Mouse (Mus musculus): ENCODE measurements around the gene Jup.

The Jup gene

GRCm38 (mm10) chr11:100397600-100398389 is at the start of gene Jup:
Gene Jup (minus strand): TSS chr11:100397763.
- DNase-seq = peak; percentile 100

- DNase-seq = peak; percentile 57 to 69
Measured at GRCm38 (mm10) chr11:100442625-100443024, 45.1 kb upstream of the Jup start.

GRCm38 (mm10) chr11:100441797-100442196 is 44.2 kb upstream of the Jup start, which contains the start of the genes Nt5c3b and Klhl10:
Gene Nt5c3b (minus strand): TSS chr11:100441808.
Gene Klhl10 (plus strand): TSS chr11:100441917.
- DNase-seq = no peak

- DNase-seq = peak; percentile 83 to 90
Measured at GRCm38 (mm10) chr11:100440691-100441522, 43.3 kb upstream of the Jup start.

GRCm38 (mm10) chr11:100437901-100438300 is 40.3 kb upstream of the Jup start:
- no peak for DNase-seq

GRCm38 (mm10) chr11:100435678-100436246 is 38.2 kb upstream of the Jup start:
- DNase-seq = no peak

GRCm38 (mm10) chr11:100432002-100432401 is 34.4 kb upstream of the Jup start:
- no peak for DNase-seq

GRCm38 (mm10) chr11:100430052-100430451 is 32.5 kb upstream of the Jup start:
- no peak for DNase-seq

- peak; percentile 22 to 56 for DNase-seq
Measured at GRCm38 (mm10) chr11:100428612-100429199, 31.1 kb upstream of the Jup start.

GRCm38 (mm10) chr11:100426820-100427219 is 29.3 kb upstream of the Jup start:
- DNase-seq = no peak

- peak; percentile 84 to 88 for DNase-seq
Measured at GRCm38 (mm10) chr11:100425851-100426250, 28.3 kb upstream of the Jup start.

- DNase-seq = no peak
Measured at GRCm38 (mm10) chr11:100423836-100424235, 26.3 kb upstream of the Jup start.

GRCm38 (mm10) chr11:100421537-100421936 is 24.0 kb upstream of the Jup start:
- no peak for DNase-seq

GRCm38 (mm10) chr11:100414914-100415822 is 17.6 kb upstream of the Jup start, which contains the start of gene Fkbp10:
Gene Fkbp10 (plus strand): TSS chr11:100415697.
- peak; percentile 35 to 74 for DNase-seq

- peak; percentile 81 to 90 for DNase-seq
Measured at GRCm38 (mm10) chr11:100414021-100414913, 16.7 kb upstream of the Jup start, which contains the start of gene P3h4. Gene P3h4 (minus strand): TSS chr11:100414836.

- no peak for DNase-seq
Measured at GRCm38 (mm10) chr11:100413541-100413940, 16.0 kb upstream of the Jup start.

GRCm38 (mm10) chr11:100411736-100412135 is 14.2 kb upstream of the Jup start:
- DNase-seq = peak; percentile 27 to 64

GRCm38 (mm10) chr11:100409686-100410085 is 12.1 kb upstream of the Jup start:
- DNase-seq = no peak

- DNase-seq = no peak
Measured at GRCm38 (mm10) chr11:100408835-100409462, 11.4 kb upstream of the Jup start.
